Mouse (Mus musculus) heart, embryonic 11.5 days (tissue): Measurements from ENCODE around the gene Gm10985. TPM values are rescaled to one million over a fixed set of nuclear protein-coding genes. Genes with fewer than 3 reads are reported as not detected.

Experiments used
- ATAC-seq: fragments of 200-750 bp; cut with Nextera tagmentation; replicated peaks from 2 replicates; pipeline ENCODE4 v1.8.0; 2017; ENCODE audit warnings: moderate library complexity; ENCODE audit not compliant: insufficient number of reproducible peaks, low FRiP score, low TSS enrichment
- H3K27ac ChIP-seq: fragments of 300-500 bp; sonication (generic); 2 replicates; pipeline ENCODE4 v1.5.1; 2014; ENCODE audit warnings: mild to moderate bottlenecking, low read depth, low read length
- H3K27me3 ChIP-seq: fragments of 300-500 bp; sonication (generic); 2 replicates; pipeline ENCODE4 v1.6.1; 2014; ENCODE audit warnings: mild to moderate bottlenecking, low read length, mixed read lengths; ENCODE audit not compliant: control insufficient read depth, insufficient read depth
- H3K36me3 ChIP-seq: fragments of 300-500 bp; sonication (generic); 2 replicates; pipeline ENCODE4 v1.6.1; 2014; ENCODE audit warnings: mild to moderate bottlenecking, low read length, moderate library complexity, mixed read lengths; ENCODE audit not compliant: control insufficient read depth, insufficient read depth
- H3K4me1 ChIP-seq: fragments of 300-500 bp; sonication (generic); 2 replicates; pipeline ENCODE4 v1.6.1; 2014; ENCODE audit warnings: low read length; ENCODE audit not compliant: control insufficient read depth, insufficient read depth
- H3K4me2 ChIP-seq: fragments of 300-500 bp; sonication (generic); 2 replicates; pipeline ENCODE4 v1.6.1; 2014; ENCODE audit warnings: mild to moderate bottlenecking, moderate library complexity
- H3K4me3 ChIP-seq: fragments of 300-500 bp; sonication (generic); 2 replicates; pipeline ENCODE4 v1.5.1; 2014; ENCODE audit warnings: low read depth, low read length
- H3K9ac ChIP-seq: fragments of 300-500 bp; sonication (generic); 2 replicates; pipeline ENCODE4 v1.6.1; 2014; ENCODE audit warnings: mild to moderate bottlenecking, low read depth, low read length, moderate library complexity
- H3K9me3 ChIP-seq: fragments of 300-500 bp; sonication (generic); replicated peaks from 2 replicates; pipeline ENCODE4 v1.6.1; 2016; ENCODE audit warnings: low read length; ENCODE audit not compliant: control insufficient read depth
- WGBS: fragments of 180-500 bp; shearing (Covaris S2); extraction: QIAGEN DNeasy Blood & Tissue Kit; methylation state at CpG from one replicate; pipeline ENCODE4 v1.1.7; 2014; ENCODE audit not compliant: insufficient replicate concordance; 5-methylcytosine and 5-hydroxymethylcytosine counted together
- polyA plus RNA-seq: library from polyadenylated mRNA; unstranded; fragments of >200 nt; fragmentation: Nextera tagmentation; extraction: Ambion mirVana; gene quantifications from 2 replicates; pipeline ENCODE4 v1.2.1, GENCODE M21; 2014

The Gm10985 gene
- polyA plus RNA-seq, 1 experiment from 2014 or later = not detected

DNA sequence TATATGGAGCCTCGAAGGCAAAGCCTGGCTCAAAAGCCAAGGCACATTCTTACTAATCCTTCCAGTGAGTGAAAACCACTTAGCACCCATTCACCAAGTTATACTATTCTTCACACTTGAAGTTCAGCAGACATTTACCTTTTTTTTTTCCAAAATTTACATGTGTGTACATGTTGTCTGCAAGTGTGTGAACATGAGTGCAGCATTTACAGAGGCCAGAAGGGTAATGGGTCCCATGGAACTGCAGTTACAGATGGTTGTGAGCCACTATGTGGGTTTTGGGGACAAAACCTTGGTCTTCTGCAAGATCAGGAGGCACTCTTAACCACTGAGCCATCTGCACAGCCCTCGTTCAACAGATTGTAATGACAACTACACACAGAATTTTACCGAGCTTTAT, 9.9 kb downstream of the Gm10985 start:
- Histone ChIP-seq H3K4me2 (no peak overlapping the region), H3K4me1 (no peaks in the 10 kb centered on the region)

DNA sequence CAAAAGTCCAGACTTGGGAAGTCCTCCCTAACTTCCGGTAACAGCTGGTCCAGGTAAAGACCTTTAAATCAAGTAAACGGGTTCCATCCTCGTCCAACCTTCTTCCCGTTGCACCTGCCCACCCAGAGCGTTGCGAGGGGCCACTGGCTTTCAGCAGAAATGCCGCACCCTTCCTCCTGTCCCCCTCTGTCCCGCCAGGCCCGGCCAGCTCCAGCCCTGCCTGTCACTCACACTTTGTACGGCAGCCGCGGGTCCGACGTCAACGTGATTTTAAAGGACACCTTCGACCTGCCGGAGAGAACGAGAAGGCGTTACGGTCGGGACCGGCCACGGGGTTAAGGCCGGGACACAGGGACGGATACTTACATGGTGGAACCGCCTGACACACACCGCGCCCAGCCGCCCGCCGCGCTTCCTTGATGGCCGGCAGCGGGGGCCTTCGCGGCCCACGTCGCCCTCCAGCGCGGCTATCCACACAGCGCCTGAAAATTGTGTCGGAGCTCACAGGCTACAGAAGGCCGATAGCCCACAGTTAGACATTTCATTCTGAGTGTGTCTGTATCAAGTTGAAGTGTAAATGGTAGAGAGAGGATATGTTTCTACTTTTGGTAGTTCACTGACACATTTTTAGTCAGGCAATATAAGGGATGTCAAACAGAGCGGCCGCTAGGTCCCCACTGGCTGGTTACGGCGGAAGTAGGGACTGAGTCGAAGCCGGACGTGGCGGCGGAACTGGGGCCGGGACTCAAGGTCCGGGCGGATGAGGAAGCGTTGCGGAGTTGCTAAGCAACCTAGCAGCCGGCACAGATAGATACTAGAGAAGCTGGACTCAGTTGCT, 18.7 kb downstream of the Gm10985 start, which contains the start of gene Ufm1:
Gene Ufm1 (minus strand): TSS at position 448 of the 838 bp plus-strand sequence.
- H3K9ac ChIP-seq = peak within 1 kb of the TSS; percentile 81
- no peaks in the 10 kb centered on the region for H3K9me3 ChIP-seq
- peak within 1 kb of the TSS; percentile 99 for H3K4me3 ChIP-seq
- 0 out of 2 replicates have a peak, but pooled peaks cover 6% of the 10 kb centered on the region for H3K36me3 ChIP-seq
- H3K4me1 ChIP-seq = peaks cover 6% of the 10 kb centered on the region; the same call in 1 of the 2 replicates
- WGBS = under 1% methylated on average over 58 of the region's 58 CpGs
- no peaks in the 10 kb centered on the region for H3K27me3 ChIP-seq
- peak within 1 kb of the TSS; percentile 59; the same call in 1 of the 2 replicates for H3K27ac ChIP-seq
- peak; percentile 99 for ATAC-seq
- H3K4me2 ChIP-seq = peak within 1 kb of the TSS; percentile 93

More for the DNA sequence above, 9.9 kb downstream of the Gm10985 start:
- Histone ChIP-seq H3K9ac (no peak overlapping the region), H3K27me3 (no peaks in the 10 kb centered on the region), H3K36me3 (peaks cover 8% of the 10 kb centered on the region; the same call in 1 of the 2 replicates), H3K27ac (no peak overlapping the region), H3K4me3 (no peak overlapping the region), H3K9me3 (no peaks in the 10 kb centered on the region)
- WGBS = 86% methylated on average over 3 of the region's 3 CpGs
- no peak for ATAC-seq

DNA sequence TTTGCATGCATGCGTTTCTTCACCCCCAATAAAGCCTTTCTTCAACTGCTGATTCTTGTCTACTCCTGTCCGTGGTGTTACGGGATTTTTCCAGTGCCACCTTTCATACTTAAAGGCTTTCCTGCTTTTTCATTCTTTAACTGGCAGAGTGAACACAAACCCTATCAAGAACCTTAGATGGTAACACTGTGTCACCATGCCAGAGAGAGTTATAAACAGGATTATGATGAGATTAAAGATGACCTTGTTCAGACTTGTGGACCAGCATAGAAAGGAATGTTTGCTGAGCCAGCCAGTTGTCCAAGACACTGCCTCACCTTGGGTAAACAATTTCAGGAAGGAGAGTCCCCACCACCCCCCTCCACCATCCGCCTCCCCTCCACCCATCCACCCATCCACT, 23.3 kb downstream of the Gm10985 start:
- no peaks in the 10 kb centered on the region for H3K4me1 ChIP-seq
- ATAC-seq = no peak
- no peaks in the 10 kb centered on the region for H3K9me3 ChIP-seq
- no peak overlapping the region for H3K9ac ChIP-seq
- WGBS = 80% methylated on average over 4 of the region's 4 CpGs
- no peak overlapping the region for H3K4me2 ChIP-seq
- no peaks in the 10 kb centered on the region for H3K36me3 ChIP-seq
- H3K4me3 ChIP-seq = no peak overlapping the region
- no peaks in the 10 kb centered on the region for H3K27me3 ChIP-seq
- H3K27ac ChIP-seq = no peak overlapping the region

DNA sequence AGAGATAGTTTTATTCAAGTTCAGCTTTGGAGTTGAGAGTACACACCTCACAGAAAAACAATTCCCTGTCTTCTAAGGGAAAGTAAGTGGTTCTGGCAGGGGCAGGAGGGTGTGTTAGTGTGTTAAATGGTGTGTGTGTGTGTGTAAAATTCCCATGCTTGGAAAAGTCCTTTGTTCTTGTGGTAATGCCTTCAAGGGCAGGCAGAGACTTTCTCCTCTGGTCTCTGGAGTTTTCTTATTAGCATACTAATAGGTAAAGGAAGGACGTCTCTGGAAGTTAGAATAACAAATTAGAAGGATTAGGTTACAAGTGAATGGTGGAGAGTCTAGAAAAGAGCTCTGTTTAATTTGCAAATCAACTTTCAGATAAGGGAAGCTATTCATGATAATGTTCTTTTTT, 24.4 kb downstream of the Gm10985 start:
- 21% methylated on average over 1 of the region's 1 CpGs for WGBS
- Histone ChIP-seq H3K4me3 (no peak overlapping the region), H3K27ac (no peak overlapping the region), H3K27me3 (no peaks in the 10 kb centered on the region), H3K36me3 (no peaks in the 10 kb centered on the region), H3K4me1 (no peaks in the 10 kb centered on the region), H3K9me3 (no peaks in the 10 kb centered on the region), H3K4me2 (no peak overlapping the region), H3K9ac (no peak overlapping the region)
- no peak for ATAC-seq

DNA sequence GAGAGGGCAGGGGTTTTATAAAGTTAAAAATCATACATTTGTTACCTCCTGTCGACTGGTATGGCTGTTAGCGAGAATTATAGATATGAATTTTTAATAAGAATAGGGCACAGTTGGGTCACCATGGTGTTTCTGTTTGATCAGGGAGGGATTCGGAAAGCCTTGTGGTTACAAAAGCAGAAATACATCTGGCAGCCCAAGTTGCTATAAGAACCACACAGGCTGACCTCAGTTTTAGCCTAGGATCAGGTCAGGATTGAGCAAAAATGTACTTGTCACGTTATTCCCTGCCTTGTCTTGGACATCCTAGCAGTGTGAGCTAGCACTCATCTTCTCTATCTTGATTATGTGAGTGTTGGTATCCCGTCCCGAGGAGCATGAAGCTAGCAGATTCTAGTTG, 25.6 kb downstream of the Gm10985 start:
- no peak for ATAC-seq
- no peak overlapping the region for H3K4me2 ChIP-seq
- no peaks in the 10 kb centered on the region for H3K36me3 ChIP-seq
- no peak overlapping the region for H3K9ac ChIP-seq
- H3K9me3 ChIP-seq = no peaks in the 10 kb centered on the region
- H3K4me3 ChIP-seq = no peak overlapping the region
- H3K27ac ChIP-seq = no peak overlapping the region
- WGBS = 64% methylated on average over 6 of the region's 6 CpGs
- no peaks in the 10 kb centered on the region for H3K4me1 ChIP-seq
- H3K27me3 ChIP-seq = no peaks in the 10 kb centered on the region

DNA sequence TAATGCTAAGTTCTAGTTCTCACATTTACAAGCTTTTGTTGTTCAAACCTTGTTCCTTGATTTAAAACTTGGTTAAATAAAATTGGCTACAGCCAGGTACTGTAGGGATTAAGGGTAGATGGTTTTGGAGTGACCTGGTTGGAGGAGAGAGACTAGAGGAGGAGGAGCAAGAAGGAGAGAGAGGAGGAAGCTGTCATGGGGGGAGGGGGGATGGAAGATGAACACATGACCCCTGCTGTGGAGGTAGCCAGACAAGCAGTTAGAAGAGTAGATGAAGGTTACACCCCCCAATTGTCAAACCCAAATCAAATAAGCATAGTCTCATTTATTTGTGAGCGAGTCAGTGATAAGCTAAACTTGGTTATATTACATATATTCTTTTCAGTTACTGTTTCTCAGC, 26.7 kb downstream of the Gm10985 start:
- Histone ChIP-seq H3K4me1 (no peaks in the 10 kb centered on the region), H3K27ac (no peak overlapping the region), H3K27me3 (no peaks in the 10 kb centered on the region), H3K36me3 (no peaks in the 10 kb centered on the region), H3K9me3 (no peaks in the 10 kb centered on the region), H3K9ac (no peak overlapping the region), H3K4me3 (no peak overlapping the region), H3K4me2 (no peak overlapping the region)
- no peak for ATAC-seq
- WGBS = 72% methylated on average over 1 of the region's 1 CpGs

DNA sequence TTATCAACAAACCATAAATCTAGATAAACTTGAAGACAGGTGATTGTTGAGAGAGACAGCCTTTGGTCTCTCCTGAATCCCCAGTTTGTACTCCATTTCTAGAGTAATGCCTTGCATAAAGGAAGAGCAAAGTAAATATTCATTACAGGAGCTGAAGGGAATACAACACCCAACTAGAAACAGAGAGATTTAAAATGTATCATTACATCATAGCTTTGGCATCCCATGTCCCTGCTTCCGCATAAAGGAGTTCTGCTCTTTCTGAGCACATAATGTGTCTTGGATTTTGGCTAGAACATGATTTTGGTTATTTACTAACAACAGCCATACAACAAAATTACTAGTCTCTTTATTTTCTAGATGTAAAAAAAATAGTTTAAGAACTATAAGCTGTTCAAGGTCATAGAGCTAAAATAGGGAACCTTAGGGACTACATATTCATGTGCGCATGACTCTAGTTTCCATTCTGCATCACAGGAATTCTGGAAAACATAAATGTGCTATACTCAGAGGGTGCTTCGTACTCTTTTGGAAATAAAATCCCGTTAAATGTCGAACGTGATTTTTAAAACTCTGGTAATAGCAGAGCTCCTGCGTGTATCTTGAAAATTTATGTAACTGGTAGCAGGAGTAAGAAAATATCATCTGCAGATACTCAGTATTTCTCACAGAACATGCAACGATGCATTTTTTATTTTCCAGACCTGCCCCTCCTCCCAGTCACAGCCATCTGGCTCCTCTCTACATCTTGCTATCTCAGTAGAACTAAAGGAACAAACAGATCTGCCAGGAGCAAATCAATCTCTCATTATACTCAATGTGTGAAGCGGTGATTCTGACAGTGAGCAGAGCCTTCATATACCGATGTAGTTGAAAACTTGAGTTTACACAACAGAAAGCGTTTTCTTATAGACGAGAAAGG, 46.0 kb downstream of the Gm10985 start:
- Histone ChIP-seq H3K36me3 (no peaks in the 10 kb centered on the region), H3K27me3 (no peaks in the 10 kb centered on the region), H3K27ac (no peak overlapping the region), H3K9ac (no peak overlapping the region), H3K9me3 (no peaks in the 10 kb centered on the region), H3K4me2 (no peak overlapping the region), H3K4me3 (no peak overlapping the region), H3K4me1 (no peaks in the 10 kb centered on the region)
- ATAC-seq = no peak
- 77% methylated on average over 12 of the region's 12 CpGs for WGBS
